Mouse (Mus musculus) right cerebral cortex, adult 2 months (tissue): ENCODE measurements at regions not wholly inside any gene's neighbourhood (a gene's known extent, or its start where the extent isn't known, plus 50 kb on each side); places are given as distances from the start of the nearest gene placed in this dataset.

Source experiments
- DNase-seq, 2 experiments: peaks; one replicate each; pipeline ENCODE4 v3.0.0; 2021 to 2022; ENCODE audit warnings: low spot score in 2 of 2

GRCm38 (mm10) chr12:60820979-60821378, 702.0 kb upstream of the Lrfn5 start:
- peak; percentile 50 to 61 for DNase-seq
